Mouse (Mus musculus): ENCODE measurements at regions not wholly inside any gene's neighbourhood (a gene's known extent, or its start where the extent isn't known, plus 50 kb on each side); places are given as distances from the start of the nearest gene placed in this dataset.

- 76% methylated on average over 6 of the region's 6 CpGs for WGBS
- Histone ChIP-seq H3K4me2 (replicated peaks) (no peak overlapping the region), H3K27me3 (no peaks in the 10 kb centered on the region), H3K36me3 (no peaks in the 10 kb centered on the region), H3K9ac (replicated peaks) (no peak overlapping the region), H3K27ac (no peak overlapping the region), H3K9me3 (no peaks in the 10 kb centered on the region), H3K4me1 (replicated peaks) (0 out of 2 replicates have a peak, but pooled peaks cover 7% of the 10 kb centered on the region), H3K4me3 (replicated peaks) (no peak overlapping the region)
- no peak for ATAC-seq
Observed at GRCm38 (mm10) chr3:50973081-50973480, 251.2 kb upstream of the Noct start.

- Histone ChIP-seq H3K36me3 (no peaks in the 10 kb centered on the region), H3K9me3 (no peaks in the 10 kb centered on the region), H3K27ac (no peak overlapping the region), H3K9ac (replicated peaks) (no peak overlapping the region), H3K4me1 (replicated peaks) (0 out of 2 replicates have a peak, but pooled peaks cover 7% of the 10 kb centered on the region), H3K4me2 (replicated peaks) (no peak overlapping the region), H3K4me3 (replicated peaks) (no peak overlapping the region), H3K27me3 (no peaks in the 10 kb centered on the region)
- ATAC-seq: no peak
- WGBS: 90% methylated on average over 5 of the region's 5 CpGs
Observed at GRCm38 (mm10) chr3:50976141-50976780, 248.0 kb upstream of the Noct start.

GRCm38 (mm10) chr3:50976818-50977217 is 247.4 kb upstream of the Noct start:
- H3K4me2 ChIP-seq (replicated peaks): no peak overlapping the region
- ATAC-seq: no peak
- H3K27me3 ChIP-seq: no peaks in the 10 kb centered on the region
- no peak overlapping the region for H3K4me3 ChIP-seq (replicated peaks)
- 0 out of 2 replicates have a peak, but pooled peaks cover 7% of the 10 kb centered on the region for H3K4me1 ChIP-seq (replicated peaks)
- H3K36me3 ChIP-seq: no peaks in the 10 kb centered on the region
- H3K27ac ChIP-seq: no peak overlapping the region
- no peak overlapping the region for H3K9ac ChIP-seq (replicated peaks)
- 89% methylated on average over 6 of the region's 6 CpGs for WGBS
- H3K9me3 ChIP-seq: no peaks in the 10 kb centered on the region

- H3K4me2 ChIP-seq (replicated peaks): no peak overlapping the region
- H3K9me3 ChIP-seq: no peaks in the 10 kb centered on the region
- H3K36me3 ChIP-seq: no peaks in the 10 kb centered on the region
- peaks cover 13% of the 10 kb centered on the region for H3K4me1 ChIP-seq (replicated peaks)
- H3K27me3 ChIP-seq: no peaks in the 10 kb centered on the region
- H3K9ac ChIP-seq (replicated peaks): no peak overlapping the region
- ATAC-seq: no peak
- no peak overlapping the region for H3K4me3 ChIP-seq (replicated peaks)
- no peak overlapping the region for H3K27ac ChIP-seq
- 94% methylated on average over 5 of the region's 5 CpGs for WGBS
Observed at GRCm38 (mm10) chr3:50978636-50979035, 245.6 kb upstream of the Noct start.

GRCm38 (mm10) chr3:50979592-50979991 is 244.7 kb upstream of the Noct start:
- Histone ChIP-seq H3K27ac (no peak overlapping the region), H3K9me3 (no peaks in the 10 kb centered on the region), H3K27me3 (no peaks in the 10 kb centered on the region), H3K4me1 (replicated peaks) (peaks cover 22% of the 10 kb centered on the region), H3K4me2 (replicated peaks) (no peak overlapping the region), H3K4me3 (replicated peaks) (no peak overlapping the region), H3K36me3 (no peaks in the 10 kb centered on the region), H3K9ac (replicated peaks) (no peak overlapping the region)
- no peak for ATAC-seq
- WGBS: 88% methylated on average over 3 of the region's 3 CpGs

GRCm38 (mm10) chr3:50981751-50982150 is 242.5 kb upstream of the Noct start:
- 95% methylated on average over 7 of the region's 7 CpGs for WGBS

GRCm38 (mm10) chr3:50982649-50983048 is 241.6 kb upstream of the Noct start:
- H3K9me3 ChIP-seq: no peaks in the 10 kb centered on the region
- no peak overlapping the region; the same call in 1 of the 2 replicates for H3K27ac ChIP-seq

More at GRCm38 (mm10) chr3:50981751-50982150, 242.5 kb upstream of the Noct start:
- no peak overlapping the region for H3K27ac ChIP-seq
- H3K9me3 ChIP-seq: no peaks in the 10 kb centered on the region
- H3K4me2 ChIP-seq (replicated peaks): no peak overlapping the region
- no peak overlapping the region for H3K4me3 ChIP-seq (replicated peaks)
- H3K36me3 ChIP-seq: no peaks in the 10 kb centered on the region
- H3K9ac ChIP-seq (replicated peaks): no peak overlapping the region
- peaks cover 22% of the 10 kb centered on the region for H3K4me1 ChIP-seq (replicated peaks)
- H3K27me3 ChIP-seq: no peaks in the 10 kb centered on the region
- ATAC-seq: no peak

GRCm38 (mm10) chr3:50983126-50983525 is 241.1 kb upstream of the Noct start:
- ATAC-seq: 0 out of 2 replicates have a peak, but pooled peaks have one; percentile 63
- no peak overlapping the region for H3K9ac ChIP-seq (replicated peaks)
- peak overlapping the region; percentile 21; the same call in 1 of the 2 replicates for H3K27ac ChIP-seq
- H3K9me3 ChIP-seq: no peaks in the 10 kb centered on the region
- H3K36me3 ChIP-seq: no peaks in the 10 kb centered on the region
- no peak overlapping the region for H3K4me3 ChIP-seq (replicated peaks)
- no peak overlapping the region for H3K4me2 ChIP-seq (replicated peaks)
- peaks cover 22% of the 10 kb centered on the region for H3K4me1 ChIP-seq (replicated peaks)
- 66% methylated on average over 5 of the region's 5 CpGs for whole genome bisulfite sequencing
- H3K27me3 ChIP-seq: no peaks in the 10 kb centered on the region

More at GRCm38 (mm10) chr3:50982649-50983048, 241.6 kb upstream of the Noct start:
- Histone ChIP-seq H3K9ac (replicated peaks) (no peak overlapping the region), H3K4me2 (replicated peaks) (no peak overlapping the region), H3K4me1 (replicated peaks) (peaks cover 22% of the 10 kb centered on the region), H3K36me3 (no peaks in the 10 kb centered on the region), H3K27me3 (no peaks in the 10 kb centered on the region), H3K4me3 (replicated peaks) (no peak overlapping the region)
- peak; percentile 49; the same call in 1 of the 2 replicates for ATAC-seq
- WGBS: 42% methylated on average over 9 of the region's 9 CpGs

- H3K36me3 ChIP-seq: no peaks in the 10 kb centered on the region
- no peak overlapping the region for H3K27ac ChIP-seq
- H3K9ac ChIP-seq (replicated peaks): no peak overlapping the region
- H3K27me3 ChIP-seq: no peaks in the 10 kb centered on the region
- H3K4me1 ChIP-seq (replicated peaks): peaks cover 22% of the 10 kb centered on the region
- H3K4me3 ChIP-seq (replicated peaks): no peak overlapping the region
- no peaks in the 10 kb centered on the region for H3K9me3 ChIP-seq
- 36% methylated on average over 12 of the region's 12 CpGs for WGBS
- H3K4me2 ChIP-seq (replicated peaks): no peak overlapping the region
- ATAC-seq: no peak
Observed at GRCm38 (mm10) chr3:50983962-50984765, 240.1 kb upstream of the Noct start.

- no peak for ATAC-seq
- Histone ChIP-seq H3K9ac (replicated peaks) (no peak overlapping the region), H3K27me3 (no peaks in the 10 kb centered on the region), H3K27ac (no peak overlapping the region), H3K4me2 (replicated peaks) (no peak overlapping the region), H3K4me3 (replicated peaks) (no peak overlapping the region), H3K9me3 (no peaks in the 10 kb centered on the region), H3K36me3 (no peaks in the 10 kb centered on the region), H3K4me1 (replicated peaks) (peaks cover 22% of the 10 kb centered on the region)
- WGBS: 96% methylated on average over 12 of the region's 12 CpGs
Observed at GRCm38 (mm10) chr3:50987821-50988220, 236.4 kb upstream of the Noct start.

GRCm38 (mm10) chr3:50990810-50991209 is 233.4 kb upstream of the Noct start:
- WGBS: 86% methylated on average over 11 of the region's 11 CpGs
- H3K9me3 ChIP-seq: no peaks in the 10 kb centered on the region
- no peaks in the 10 kb centered on the region for H3K36me3 ChIP-seq
- H3K27me3 ChIP-seq: no peaks in the 10 kb centered on the region
- H3K4me3 ChIP-seq (replicated peaks): no peak overlapping the region
- no peak for ATAC-seq
- H3K27ac ChIP-seq: no peak overlapping the region
- no peak overlapping the region for H3K4me2 ChIP-seq (replicated peaks)
- H3K4me1 ChIP-seq (replicated peaks): peaks cover 8% of the 10 kb centered on the region; the same call in 1 of the 2 replicates
- no peak overlapping the region for H3K9ac ChIP-seq (replicated peaks)

- Histone ChIP-seq H3K36me3 (no peaks in the 10 kb centered on the region), H3K9ac (replicated peaks) (no peak overlapping the region; the same call in 1 of the 2 replicates), H3K4me3 (replicated peaks) (no peak overlapping the region), H3K4me2 (replicated peaks) (no peak overlapping the region), H3K4me1 (replicated peaks) (peaks cover 8% of the 10 kb centered on the region; the same call in 1 of the 2 replicates), H3K9me3 (no peaks in the 10 kb centered on the region), H3K27me3 (no peaks in the 10 kb centered on the region), H3K27ac (no peak overlapping the region)
- 38% methylated on average over 9 of the region's 9 CpGs for WGBS
- 0 out of 2 replicates have a peak, but pooled peaks have one; percentile 43 for ATAC-seq
Observed at GRCm38 (mm10) chr3:50992581-50993313, 231.5 kb upstream of the Noct start.

Data from midbrain, embryonic 13.5 days (tissue).